Mouse (Mus musculus) hindbrain, embryonic 11.5 days (tissue): ENCODE data around the gene Sfr1. TPM values are rescaled to one million over a fixed set of nuclear protein-coding genes. Genes with fewer than 3 reads are reported as not detected.
A peak's percentile ranks its signal among the peaks of the same experiment; 100 is the strongest.

ENCODE experiments used
- ATAC-seq: fragments of 200-750 bp; cut with Nextera tagmentation; 2 replicates; pipeline ENCODE4 v1.8.0; 2017; ENCODE audit warnings: mild to moderate bottlenecking, moderate TSS enrichment, moderate library complexity; ENCODE audit not compliant: low FRiP score
- DNase-seq: peaks from one replicate; pipeline ENCODE4 v3.0.0-alpha.2; 2015; ENCODE audit warnings: low spot score
- H3K27ac ChIP-seq: fragments of 300-500 bp; sonication (generic); 2 replicates; pipeline ENCODE4 v1.5.1; 2014; ENCODE audit warnings: mild to moderate bottlenecking, low read depth, low read length
- H3K27me3 ChIP-seq: fragments of 300-500 bp; sonication (generic); 2 replicates; pipeline ENCODE4 v1.6.1; 2014; ENCODE audit warnings: mild to moderate bottlenecking, low read length, moderate library complexity, mixed read lengths; ENCODE audit not compliant: control insufficient read depth, insufficient read depth
- H3K36me3 ChIP-seq: fragments of 300-500 bp; sonication (generic); 2 replicates; pipeline ENCODE4 v1.6.1; 2014; ENCODE audit warnings: mild to moderate bottlenecking, low read length, moderate library complexity, mixed read lengths; ENCODE audit not compliant: control insufficient read depth, insufficient read depth
- H3K4me1 ChIP-seq: fragments of 300-500 bp; sonication (generic); replicated peaks from 2 replicates; pipeline ENCODE4 v1.6.1; 2014; ENCODE audit warnings: low read length, mixed read lengths; ENCODE audit not compliant: control insufficient read depth, insufficient read depth
- H3K4me2 ChIP-seq: fragments of 300-500 bp; sonication (generic); replicated peaks from 2 replicates; pipeline ENCODE4 v1.6.1; 2014; ENCODE audit warnings: mild to moderate bottlenecking, low read depth, low read length
- H3K4me3 ChIP-seq: fragments of 300-500 bp; sonication (generic); 2 replicates; pipeline ENCODE4 v1.5.1; 2014; ENCODE audit warnings: low read depth, low read length
- H3K9ac ChIP-seq: fragments of 300-500 bp; sonication (generic); 2 replicates; pipeline ENCODE4 v1.6.1; 2014; ENCODE audit warnings: low read depth, low read length
- H3K9me3 ChIP-seq: fragments of 300-500 bp; sonication (generic); 2 replicates; pipeline ENCODE4 v1.6.1; 2016; ENCODE audit warnings: low read length; ENCODE audit not compliant: control insufficient read depth
- WGBS: fragments of 180-500 bp; shearing (Covaris S2); extraction: QIAGEN DNeasy Blood & Tissue Kit; methylation state at CpG from one replicate; pipeline ENCODE4 v1.1.7; 2014; 5-methylcytosine and 5-hydroxymethylcytosine counted together
- polyA plus RNA-seq: library from polyadenylated mRNA; unstranded; fragments of >200 nt; fragmentation: Nextera tagmentation; extraction: Ambion mirVana; gene quantifications from 2 replicates; pipeline ENCODE4 v1.2.1, GENCODE M21; 2014

Gene Sfr1
- 295 and 320 TPM in 2 replicates for polyA plus RNA-seq

GRCm38 (mm10) chr19:47731071-47731881 is at the start of gene Sfr1:
Gene Sfr1, plus strand, starts transcription at chr19:47731682.
- peak; percentile 99 for DNase-seq
- no peaks in the 10 kb centered on the region for H3K27me3 ChIP-seq
- H3K9ac ChIP-seq: peak within 1 kb of the TSS; percentile 70
- H3K9me3 ChIP-seq: no peaks in the 10 kb centered on the region
- H3K4me2 ChIP-seq: peak within 1 kb of the TSS; percentile 81
- H3K36me3 ChIP-seq: peaks cover 7% of the 10 kb centered on the region; the same call in 1 of the 2 replicates
- H3K27ac ChIP-seq: peak within 1 kb of the TSS; percentile 91
- WGBS: under 1% methylated on average over 66 of the region's 72 CpGs
- H3K4me3 ChIP-seq: peak within 1 kb of the TSS; percentile 74
- 0 out of 2 replicates have a peak, but pooled peaks cover 2% of the 10 kb centered on the region for H3K4me1 ChIP-seq
- peak; percentile 98 for ATAC-seq

GRCm38 (mm10) chr19:47689592-47689991 is 41.9 kb upstream of the Sfr1 start:
- Histone ChIP-seq H3K36me3 (no peaks in the 10 kb centered on the region), H3K27ac (no peak overlapping the region), H3K27me3 (no peaks in the 10 kb centered on the region), H3K4me3 (no peak overlapping the region), H3K9me3 (no peaks in the 10 kb centered on the region), H3K9ac (no peak overlapping the region), H3K4me2 (no peak overlapping the region), H3K4me1 (no peaks in the 10 kb centered on the region)
- 91% methylated on average over 7 of the region's 7 CpGs for WGBS
- ATAC-seq (no peak), DNase-seq (no peak)

- WGBS: 86% methylated on average over 6 of the region's 6 CpGs
- no peak for ATAC-seq
Observed at GRCm38 (mm10) chr19:47691994-47692393, 39.5 kb upstream of the Sfr1 start, which contains the start of gene Col17a1. Gene Col17a1, minus strand, starts transcription at chr19:47692094.

GRCm38 (mm10) chr19:47695725-47696124 is 35.8 kb upstream of the Sfr1 start:
- DNase-seq (no peak), ATAC-seq (no peak)
- Histone ChIP-seq H3K4me2 (no peak overlapping the region), H3K4me1 (no peaks in the 10 kb centered on the region), H3K27me3 (no peaks in the 10 kb centered on the region), H3K27ac (no peak overlapping the region), H3K36me3 (no peaks in the 10 kb centered on the region), H3K9ac (no peak overlapping the region), H3K4me3 (no peak overlapping the region), H3K9me3 (no peaks in the 10 kb centered on the region)
- WGBS: 91% methylated on average over 6 of the region's 6 CpGs

More at GRCm38 (mm10) chr19:47691994-47692393, 39.5 kb upstream of the Sfr1 start, which contains the start of gene Col17a1:
- no peaks in the 10 kb centered on the region for H3K9me3 ChIP-seq
- no peak within 1 kb of the TSS for H3K9ac ChIP-seq
- no peak within 1 kb of the TSS for H3K27ac ChIP-seq
- no peaks in the 10 kb centered on the region for H3K4me1 ChIP-seq
- no peaks in the 10 kb centered on the region for H3K36me3 ChIP-seq
- H3K4me3 ChIP-seq: no peak within 1 kb of the TSS
- no peaks in the 10 kb centered on the region for H3K27me3 ChIP-seq
- no peak within 1 kb of the TSS for H3K4me2 ChIP-seq
- DNase-seq: no peak

GRCm38 (mm10) chr19:47696411-47696810 is 35.1 kb upstream of the Sfr1 start:
- H3K9ac ChIP-seq: no peak overlapping the region
- no peaks in the 10 kb centered on the region for H3K4me1 ChIP-seq
- ATAC-seq (no peak), DNase-seq (no peak)
- H3K4me3 ChIP-seq: no peak overlapping the region
- H3K4me2 ChIP-seq: no peak overlapping the region
- WGBS: 93% methylated on average over 8 of the region's 8 CpGs
- no peak overlapping the region for H3K27ac ChIP-seq
- no peaks in the 10 kb centered on the region for H3K9me3 ChIP-seq
- no peaks in the 10 kb centered on the region for H3K36me3 ChIP-seq
- no peaks in the 10 kb centered on the region for H3K27me3 ChIP-seq

GRCm38 (mm10) chr19:47697067-47697466 is 34.4 kb upstream of the Sfr1 start:
- Histone ChIP-seq H3K4me3 (no peak overlapping the region), H3K4me2 (no peak overlapping the region), H3K4me1 (no peaks in the 10 kb centered on the region), H3K9me3 (no peaks in the 10 kb centered on the region), H3K9ac (no peak overlapping the region), H3K36me3 (no peaks in the 10 kb centered on the region), H3K27ac (no peak overlapping the region), H3K27me3 (no peaks in the 10 kb centered on the region)
- WGBS: 91% methylated on average over 11 of the region's 11 CpGs
- DNase-seq: no peak
- ATAC-seq: no peak

- Histone ChIP-seq H3K36me3 (no peaks in the 10 kb centered on the region), H3K9ac (no peak overlapping the region), H3K4me3 (no peak overlapping the region), H3K27ac (no peak overlapping the region), H3K27me3 (no peaks in the 10 kb centered on the region), H3K4me2 (no peak overlapping the region), H3K9me3 (no peaks in the 10 kb centered on the region), H3K4me1 (no peaks in the 10 kb centered on the region)
- DNase-seq (no peak), ATAC-seq (no peak)
- 81% methylated on average over 9 of the region's 9 CpGs for WGBS
Observed at GRCm38 (mm10) chr19:47698266-47698665, 33.2 kb upstream of the Sfr1 start.

GRCm38 (mm10) chr19:47699743-47700142 is 31.7 kb upstream of the Sfr1 start:
- Histone ChIP-seq H3K4me2 (no peak overlapping the region), H3K9me3 (no peaks in the 10 kb centered on the region), H3K27ac (no peak overlapping the region), H3K9ac (no peak overlapping the region), H3K4me3 (no peak overlapping the region), H3K36me3 (no peaks in the 10 kb centered on the region), H3K27me3 (no peaks in the 10 kb centered on the region), H3K4me1 (no peaks in the 10 kb centered on the region)
- ATAC-seq: no peak
- 79% methylated on average over 9 of the region's 9 CpGs for WGBS
- no peak for DNase-seq

- Histone ChIP-seq H3K4me2 (no peak overlapping the region), H3K4me1 (no peaks in the 10 kb centered on the region), H3K9ac (no peak overlapping the region), H3K9me3 (no peaks in the 10 kb centered on the region), H3K27ac (no peak overlapping the region), H3K27me3 (no peaks in the 10 kb centered on the region), H3K36me3 (no peaks in the 10 kb centered on the region), H3K4me3 (no peak overlapping the region)
- ATAC-seq: no peak
- WGBS: 91% methylated on average over 8 of the region's 8 CpGs
- DNase-seq: no peak
Observed at GRCm38 (mm10) chr19:47700509-47700908, 31.0 kb upstream of the Sfr1 start.
